Mouse (Mus musculus) heart, adult 2 months (tissue): ENCODE data around the gene C530008M17Rik.

ENCODE experiments used
- CTCF ChIP-seq: fragments of 200-600 bp; IDR thresholded peaks from 2 replicates; pipeline ENCODE4 v1.8.1; 2022; ENCODE audit warnings: antibody characterized with exemption, mild to moderate bottlenecking, moderate library complexity
- EP300 ChIP-seq: fragments of 200-500 bp; IDR thresholded peaks from 2 replicates; pipeline ENCODE4 v1.6.1; 2011; ENCODE audit warnings: low read depth, low read length, control low read depth; ENCODE audit not compliant: insufficient read depth
- POLR2A ChIP-seq: fragments of 200-500 bp; IDR thresholded peaks from 2 replicates; pipeline ENCODE4 v1.6.1; 2011; ENCODE audit warnings: mild to moderate bottlenecking, low read depth, low read length, control low read depth; ENCODE audit not compliant: insufficient read depth

- TF ChIP-seq CTCF (no peak), POLR2A (no peak), EP300 (no peak)
Observed at GRCm38 (mm10) chr5:76616196-76616747, 40.0 kb upstream of the C530008M17Rik start.
